Mouse (Mus musculus) right cerebral cortex, postnatal 4 days (tissue): ENCODE measurements at regions not wholly inside any gene's neighbourhood (a gene's known extent, or its start where the extent isn't known, plus 50 kb on each side); places are given as distances from the start of the nearest gene placed in this dataset.

Source experiments
- DNase-seq: peaks from one replicate; pipeline ENCODE4 v3.0.0-alpha.2; 2022

DNA sequence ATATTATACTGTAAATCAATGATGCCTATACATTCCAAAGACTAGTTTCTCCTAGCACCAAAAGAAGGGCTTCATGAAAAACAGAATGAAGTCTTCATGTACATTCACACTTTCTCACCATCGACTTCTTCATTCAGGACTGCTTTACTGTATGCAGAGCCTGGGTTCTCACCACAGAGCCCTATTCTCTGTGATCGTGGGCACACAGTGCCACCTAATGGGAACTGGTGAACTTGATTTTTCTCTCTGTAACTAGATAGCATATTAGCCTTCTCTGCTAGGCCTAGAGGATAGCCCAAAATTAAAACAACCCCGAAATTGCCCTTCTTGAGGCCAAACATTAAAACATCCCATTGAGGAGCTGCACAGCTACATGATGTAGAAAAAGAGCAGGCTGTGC lies 2458.6 kb upstream of the Gm6569 start:
- DNase-seq: peak; percentile 53
